Comparison of ENCODE assay signal across 11 mouse cellular contexts in genomic region chr7:139266886-139267870, GRCm38 (mm10). TPM values are rescaled to one million over a fixed set of nuclear protein-coding genes. Genes with fewer than 3 reads are reported as not detected.
DNase-seq lines count a peak whose midpoint lies in the region; ATAC-seq and TF ChIP-seq lines count a peak whose summit lies in the region.
"Had no signal": no experiment of that assay in that cellular context is flagged by ENCODE, and none has a peak within 500 bp of the region (broad histone marks: within the 10 kb centered on the region; RNA-seq: fewer than 3 reads in every experiment).

No protein-coding gene starts in this region.

- H3K9me3 ChIP-seq in lung, embryonic 15.5 days: no peaks in the 10 kb centered on the region
- H3K9me3 ChIP-seq: embryonic facial prominence, embryonic 15.5 days; hindbrain, embryonic 15.5 days; limb, embryonic 13.5 days had no signal

- 0 out of 2 replicates have a peak, but pooled peaks cover 2% of the 10 kb centered on the region for H3K36me3 ChIP-seq in heart, adult 2 months (ENCODE audit: control insufficient read depth, insufficient read depth, low read length)
- H3K36me3 ChIP-seq in lung, embryonic 15.5 days: peaks cover 8% of the 10 kb centered on the region
- H3K36me3 ChIP-seq: hindbrain, embryonic 15.5 days had no signal

- intact Hi-C loops in heart, adult 2 months (cut with DNase I): no loop called here
- intact Hi-C loops in heart, postnatal 36 days (cut with DNase I): no loop called here

- TF ChIP-seq POLR2A in heart, adult 2 months (IDR thresholded peaks at IDR 0.05; ENCODE audit: insufficient read depth, low read depth, low read length): no peak
- TF ChIP-seq POLR2A in bone marrow macrophage, adult 2 months (IDR thresholded peaks at IDR 0.05; ENCODE audit: borderline replicate concordance, low read depth, low read length): no peak

- no peak overlapping the region for H3K4me2 ChIP-seq in lung, embryonic 15.5 days
- H3K4me2 ChIP-seq: embryonic facial prominence, embryonic 15.5 days; hindbrain, embryonic 15.5 days; limb, embryonic 13.5 days had no signal

- peak; percentile 33; the same call in 1 of the 2 replicates for ATAC-seq in lung, embryonic 15.5 days (ENCODE audit: borderline replicate concordance, extremely low read depth, low FRiP score, low TSS enrichment)
- ATAC-seq in erythroblast, adult 5-6 weeks (replicated peaks; ENCODE audit: low FRiP score, poor library complexity, severe bottlenecking): no peak

- WGBS in heart, adult 2 months: 58% methylated on average over 8 of the region's 8 CpGs
- WGBS in lung, embryonic 15.5 days: 53% methylated on average over 8 of the region's 8 CpGs

- no peak overlapping the region for H3K9ac ChIP-seq in heart, adult 2 months (ENCODE audit: low read depth, low read length)
- no peak overlapping the region for H3K9ac ChIP-seq in lung, embryonic 15.5 days
- H3K9ac ChIP-seq: embryonic facial prominence, embryonic 15.5 days; hindbrain, embryonic 15.5 days; limb, embryonic 13.5 days had no signal

- TF ChIP-seq CTCF in heart, adult 2 months (IDR thresholded peaks at IDR 0.05): no peak
- no peak for TF ChIP-seq CTCF in bone marrow macrophage, adult 2 months (IDR thresholded peaks at IDR 0.05; ENCODE audit: low read depth, low read length)

- H3K27ac ChIP-seq in heart, adult 2 months: peak overlapping the region; percentile 31; the same call in 1 of the 2 replicates
- peak overlapping the region; percentile 24; the same call in 1 of the 2 replicates for H3K27ac ChIP-seq in bone marrow macrophage, adult 2 months (ENCODE audit: insufficient read depth, low read depth, low read length)
- H3K27ac ChIP-seq in lung, embryonic 15.5 days: peak overlapping the region; percentile 61
- H3K27ac ChIP-seq: embryonic facial prominence, embryonic 15.5 days; hindbrain, embryonic 15.5 days; limb, embryonic 13.5 days had no signal

- DNase-seq in heart, adult 2 months: no peak
- no peak for DNase-seq in heart, postnatal 36 days
- peak; percentile 57 for DNase-seq in 416B (ENCODE audit: low read depth)
- no peak for DNase-seq in B cell, adult 2 months
- DNase-seq in layer of hippocampus, adult 18-20 months (ENCODE audit: low spot score in 2 of 2): no peak

- H3K4me3 ChIP-seq in heart, adult 2 months: no peak overlapping the region
- H3K4me3 ChIP-seq in bone marrow macrophage, adult 2 months (ENCODE audit: insufficient read depth, low read length): no peak overlapping the region
- H3K4me3 ChIP-seq in lung, embryonic 15.5 days: no peak overlapping the region
- H3K4me3 ChIP-seq: embryonic facial prominence, embryonic 15.5 days; hindbrain, embryonic 15.5 days; limb, embryonic 13.5 days had no signal

- H3K4me1 ChIP-seq in heart, adult 2 months (ENCODE audit: control insufficient read depth, insufficient read depth, low read length): peaks cover 11% of the 10 kb centered on the region
- peaks cover 22% of the 10 kb centered on the region for H3K4me1 ChIP-seq in bone marrow macrophage, adult 2 months (ENCODE audit: control insufficient read depth, insufficient read depth, low read length)
- peaks cover 56% of the 10 kb centered on the region for H3K4me1 ChIP-seq in lung, embryonic 15.5 days

- H3K27me3 ChIP-seq in heart, adult 2 months (ENCODE audit: control insufficient read depth, insufficient read depth, low read length): no peaks in the 10 kb centered on the region
- no peaks in the 10 kb centered on the region for H3K27me3 ChIP-seq in lung, embryonic 15.5 days
- H3K27me3 ChIP-seq: embryonic facial prominence, embryonic 15.5 days; hindbrain, embryonic 15.5 days; limb, embryonic 13.5 days had no signal

- TF ChIP-seq EP300 in heart, adult 2 months (IDR thresholded peaks at IDR 0.05; ENCODE audit: insufficient read depth, low read depth, low read length): no peak

- no peaks in the 10 kb centered on the region; the same call in 1 of the 2 replicates for H3K79me2 ChIP-seq in heart, adult 2 months (replicated peaks; ENCODE audit: control insufficient read depth, insufficient read depth, low read length)

RNA-seq across cellular contexts. Expression of gene Pwwp2b, which starts 18.9 kb away (rescaled TPM):
- total RNA-seq in heart, adult 2 months (2021): 10 to 100 TPM in 1 of 2 experiments, 1 to 10 TPM in 1; 8.9 to 10.2 TPM
- polyA plus RNA-seq in heart, adult 2 months (2012; rRNA removed): 6.8 and 7.5 TPM in 2 replicates
- 1 to 10 TPM; 9.5 to 9.7 TPM for total RNA-seq in heart, postnatal 36 days (2021)
- 11.4 and 13.0 TPM in 2 replicates for polyA plus RNA-seq in bone marrow macrophage, adult 2 months (2012; ENCODE audit: insufficient read depth, insufficient read length, missing spikeins)
- 14.9 and 15.4 TPM in 2 replicates for polyA plus RNA-seq in lung, embryonic 15.5 days (2015; fragmentation: Nextera tagmentation; extraction: Ambion mirVana)
- 0.42 and 2.7 TPM in 2 replicates for total RNA-seq in erythroblast, adult 5-6 weeks (2015; ENCODE audit: low replicate concordance)
- 0.42 TPM in 1 of 2 replicates, not detected in the other for total RNA-seq in erythroblast, adult 5-6 weeks (2017; ENCODE audit: low replicate concordance)
- 10 to 100 TPM; 31.5 to 35.9 TPM for total RNA-seq in layer of hippocampus, adult 18-20 months (2021)

RNA-seq across cellular contexts. Expression of gene Stk32c, which starts 54.1 kb away (rescaled TPM):
- total RNA-seq in heart, adult 2 months (2021): under 1 TPM; 0.68 to 0.94 TPM
- 1.1 and 1.8 TPM in 2 replicates for polyA plus RNA-seq in heart, adult 2 months (2012; rRNA removed)
- total RNA-seq in heart, postnatal 36 days (2021): under 1 TPM; 0.60 to 0.86 TPM
- not detected in 2 replicates for polyA plus RNA-seq in bone marrow macrophage, adult 2 months (2012; ENCODE audit: insufficient read depth, insufficient read length, missing spikeins)
- polyA plus RNA-seq in lung, embryonic 15.5 days (2015; fragmentation: Nextera tagmentation; extraction: Ambion mirVana): 0.22 TPM in 1 of 2 replicates, not detected in the other
- not detected in 2 replicates for total RNA-seq in erythroblast, adult 5-6 weeks (2015; ENCODE audit: low replicate concordance)
- not detected in 2 replicates for total RNA-seq in erythroblast, adult 5-6 weeks (2017; ENCODE audit: low replicate concordance)
- total RNA-seq in layer of hippocampus, adult 18-20 months (2021): 100 to 1,000 TPM; 103 to 116 TPM

RNA-seq across cellular contexts. Expression of gene Lrrc27, which starts 54.4 kb away (rescaled TPM):
- total RNA-seq in heart, adult 2 months (2021): 10 to 100 TPM; 18.9 to 20.6 TPM
- polyA plus RNA-seq in heart, adult 2 months (2012; rRNA removed): 12.7 and 13.3 TPM in 2 replicates
- total RNA-seq in heart, postnatal 36 days (2021): 10 to 100 TPM; 17.0 to 22.3 TPM
- polyA plus RNA-seq in bone marrow macrophage, adult 2 months (2012; ENCODE audit: insufficient read depth, insufficient read length, missing spikeins): 4.6 and 8.9 TPM in 2 replicates
- 2.6 and 3.1 TPM in 2 replicates for polyA plus RNA-seq in lung, embryonic 15.5 days (2015; fragmentation: Nextera tagmentation; extraction: Ambion mirVana)
- total RNA-seq in erythroblast, adult 5-6 weeks (2015; ENCODE audit: low replicate concordance): 2.9 TPM in 1 of 2 replicates, not detected in the other
- 0.94 TPM in 1 of 2 replicates, not detected in the other for total RNA-seq in erythroblast, adult 5-6 weeks (2017; ENCODE audit: low replicate concordance)
- 1 to 10 TPM; 6.1 to 6.4 TPM for total RNA-seq in layer of hippocampus, adult 18-20 months (2021)

Comparison
In these comparisons a context has a peak if more than half of its experiments do, and no peak if none do; other contexts are left out.
1. RNA of gene Stk32c, which starts 54.1 kb away (total RNA-seq): 103 to 116 TPM in layer of hippocampus, adult 18-20 months; 0.68 to 0.94 TPM in heart, adult 2 months, 0.60 to 0.86 TPM in heart, postnatal 36 days and not detected in erythroblast, adult 5-6 weeks; every median in the first group is over 10 times any median in the second.
2. Peak in every context shown above with its lines, with median percentiles within 50 percentile points of each other: H3K27ac ChIP-seq.